Mouse (Mus musculus) erythroblast, embryonic 14.5 days (primary cell): ENCODE measurements around the gene Scpep1.

Source experiments
- GATA1 ChIP-seq: IDR thresholded peaks from 2 replicates; pipeline ENCODE4 v1.6.1; 2012; ENCODE audit warnings: low read length, inconsistent platforms, mixed read lengths
- TAL1 ChIP-seq: IDR thresholded peaks from 3 replicates; pipeline ENCODE4 v1.6.1; 2012; ENCODE audit warnings: low read length, inconsistent platforms, mixed read lengths

DNA sequence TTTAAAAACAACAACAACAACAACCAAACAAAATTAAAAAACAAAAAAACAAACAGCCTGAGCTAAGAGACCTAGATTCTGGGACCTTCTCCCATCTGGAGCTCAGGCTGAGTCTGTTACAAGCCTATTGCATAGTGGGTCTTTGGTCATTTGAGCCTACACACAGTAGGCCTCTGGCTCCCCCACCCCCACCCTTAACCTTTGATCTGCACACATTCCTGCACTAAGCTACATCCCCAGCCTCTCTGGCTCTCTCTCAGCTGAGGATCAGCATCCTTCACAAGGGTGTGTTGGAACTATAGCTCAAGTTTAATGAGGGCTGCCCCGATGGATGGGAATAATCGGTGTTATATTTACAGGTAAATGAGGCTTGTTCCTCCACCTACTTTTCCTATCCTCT lies 40.4 kb upstream of the Scpep1 start:
- TF ChIP-seq GATA1 (no peak), TAL1 (no peak)
